Mouse (Mus musculus): ENCODE measurements around the gene Gm2035.
"Not testable (repeated sequence)": the region's sequence is repeated elsewhere in the genome, so short reads cannot be mapped to it uniquely, and the experiment has no call there.

Gene Gm2035

GRCm38 (mm10) chr12:87919721-87920120, at the start of gene Gm2035:
Gene Gm2035 (minus strand): TSS chr12:87919857.
- not testable (repeated sequence) for DNase-seq

DNA sequence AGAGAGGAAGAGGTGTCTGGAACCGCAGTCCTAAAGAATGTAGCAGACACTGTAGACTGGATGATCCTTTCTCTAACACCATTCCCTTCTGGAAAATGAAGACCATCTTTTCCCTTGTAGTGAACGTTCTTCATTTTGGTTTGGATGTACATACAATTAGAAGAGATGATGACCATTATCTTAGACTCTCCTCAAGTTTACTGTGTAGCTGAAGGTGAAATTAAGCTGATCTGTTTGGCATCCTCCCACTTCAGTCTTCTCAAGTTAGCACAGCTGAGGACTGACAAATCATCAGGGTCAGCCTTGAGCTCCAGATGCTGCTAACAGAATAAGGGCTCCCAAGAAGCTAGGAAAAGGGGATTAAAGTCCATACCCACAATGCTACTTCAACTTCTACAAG, 34.1 kb upstream of the Gm2035 start, which contains the start of gene Gm2042:
Gene Gm2042 (plus strand): TSS at position 301 of the 400 bp plus-strand sequence.
- not testable (repeated sequence) for DNase-seq

GRCm38 (mm10) chr12:87895070-87895469, 24.6 kb downstream of the Gm2035 start, which contains the start of gene Gm2022:
Gene Gm2022 (plus strand): TSS chr12:87895370.
- not testable (repeated sequence) for DNase-seq

DNA sequence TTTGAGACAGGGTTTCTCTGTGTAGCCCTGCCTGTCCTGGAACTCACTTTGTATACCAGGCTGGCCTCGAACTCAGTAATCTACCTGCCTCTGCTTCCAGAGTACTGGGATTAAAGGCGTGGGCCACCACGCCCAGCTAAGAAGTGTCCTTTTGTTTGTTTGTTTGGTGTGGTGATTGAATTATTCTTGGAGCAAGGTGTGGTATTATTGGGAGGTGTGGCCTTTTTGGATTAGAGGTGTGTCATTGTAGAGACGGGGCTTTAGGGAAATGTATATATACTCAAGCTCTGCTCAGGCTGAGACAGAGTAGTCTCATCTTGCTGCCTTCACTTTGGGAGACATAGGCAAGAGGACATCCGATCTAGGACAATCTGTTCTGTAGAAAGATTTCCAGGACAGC, 45.9 kb downstream of the Gm2035 start, which contains the start of gene Gm2016:
Gene Gm2016 (plus strand): TSS at position 301 of the 400 bp plus-strand sequence.
- DNase-seq, result not testable (repeated sequence)
